Mouse (Mus musculus) heart, embryonic 14.5 days (tissue): Measurements from ENCODE around the gene Cfap70. TPM values are rescaled to one million over a fixed set of nuclear protein-coding genes. Genes with fewer than 3 reads are reported as not detected.

ENCODE experiments used
- polyA plus RNA-seq: library from polyadenylated mRNA; unstranded; fragments of >200 nt; fragmentation: Nextera tagmentation; extraction: Ambion mirVana; gene quantifications from 2 replicates; pipeline ENCODE4 v1.2.1, GENCODE M21; 2014

The Cfap70 gene
- polyA plus RNA-seq, 1 experiment from 2014 or later, result 0.63 TPM

Other genes starting within 250 kb of the Cfap70 start
- not detected in 2 replicates for gene Kcnk16, start 183.0 kb downstream of the Cfap70 start, polyA plus RNA-seq
- gene Nudt13, start 157.5 kb downstream of the Cfap70 start, polyA plus RNA-seq, result 10.5 and 13.8 TPM in 2 replicates
- 35.0 and 36.4 TPM in 2 replicates for gene Ecd, start 104.1 kb downstream of the Cfap70 start, polyA plus RNA-seq
- 29.7 and 30.4 TPM in 2 replicates for gene Fam149b, start 104.1 kb downstream of the Cfap70 start, polyA plus RNA-seq
- 74.2 and 87.6 TPM in 2 replicates for gene Dnajc9, start 63.3 kb downstream of the Cfap70 start, polyA plus RNA-seq
- gene Mrps16, start 58.6 kb downstream of the Cfap70 start, polyA plus RNA-seq, result 104 and 106 TPM in 2 replicates
- gene Anxa7, start 27.9 kb upstream of the Cfap70 start, polyA plus RNA-seq, result 48.1 and 48.6 TPM in 2 replicates
- gene Mss51, start 44.7 kb upstream of the Cfap70 start, polyA plus RNA-seq, result 0.67 and 0.88 TPM in 2 replicates
- 44.2 and 46.2 TPM in 2 replicates for gene Ppp3cb, start 94.3 kb upstream of the Cfap70 start, polyA plus RNA-seq
- gene Usp54, start 188.8 kb upstream of the Cfap70 start, polyA plus RNA-seq, result 5.5 and 6.1 TPM in 2 replicates
- gene Myoz1, start 204.3 kb upstream of the Cfap70 start, polyA plus RNA-seq, result 18.5 and 20.2 TPM in 2 replicates
- gene Synpo2l, start 216.1 kb upstream of the Cfap70 start, polyA plus RNA-seq, result 153 and 172 TPM in 2 replicates
- gene Sec24c, start 222.1 kb upstream of the Cfap70 start, polyA plus RNA-seq, result 69.2 and 75.7 TPM in 2 replicates
- 16.5 and 17.8 TPM in 2 replicates for gene Fut11, start 242.7 kb upstream of the Cfap70 start, polyA plus RNA-seq